Mouse (Mus musculus) cortical plate, adult 2 months (tissue): ENCODE measurements at regions not wholly inside any gene's neighbourhood (a gene's known extent, or its start where the extent isn't known, plus 50 kb on each side); places are given as distances from the start of the nearest gene placed in this dataset.

Experiments
- CTCF ChIP-seq: fragments of 200-500 bp; IDR thresholded peaks from 2 replicates; pipeline ENCODE4 v1.5.1; 2011; ENCODE audit warnings: mild to moderate bottlenecking, control low read depth, low read length; ENCODE audit not compliant: insufficient read depth; ENCODE audit errors: extremely low read depth
- POLR2A ChIP-seq: fragments of 200-500 bp; IDR thresholded peaks from 2 replicates; pipeline ENCODE4 v1.6.1; 2011; ENCODE audit warnings: mild to moderate bottlenecking, low read length, control low read depth; ENCODE audit not compliant: insufficient read depth; ENCODE audit errors: extremely low read depth

GRCm38 (mm10) chr9:61696831-61697230, 217.5 kb downstream of the Rplp1 start:
- no peak for TF ChIP-seq CTCF
- TF ChIP-seq POLR2A = no peak
